19 mouse cellular contexts compared by ENCODE assay signal in genomic region chr9:103163806-103164205, GRCm38 (mm10).
"Had no signal": no experiment of that assay in that cellular context is flagged by ENCODE, and none has a peak within 500 bp of the region (broad histone marks: within the 10 kb centered on the region; RNA-seq: fewer than 3 reads in every experiment).

No protein-coding gene starts in this region.

- H3K9ac ChIP-seq: liver, embryonic 13.5 days; midbrain, embryonic 12.5 days; neural tube, embryonic 12.5 days; neural tube, embryonic 15.5 days had no signal

- H3K4me1 ChIP-seq: liver, embryonic 13.5 days; neural tube, embryonic 12.5 days had no signal

- H3K9me3 ChIP-seq: liver, embryonic 13.5 days; midbrain, embryonic 12.5 days; neural tube, embryonic 12.5 days; neural tube, embryonic 15.5 days had no signal

- H3K4me3 ChIP-seq: layer of hippocampus, adult 2 months; liver, embryonic 13.5 days; midbrain, embryonic 12.5 days; neural tube, embryonic 12.5 days; neural tube, embryonic 15.5 days had no signal

- H3K27me3 ChIP-seq: liver, embryonic 13.5 days; midbrain, embryonic 12.5 days; neural tube, embryonic 12.5 days; neural tube, embryonic 15.5 days had no signal

- DNase-seq: kidney, adult 9 months; kidney, postnatal 25 days; layer of hippocampus, adult 9-11 months; liver, embryonic 13.5 days; lung, adult 2 months; lung, postnatal 14 days; lung, postnatal 4 days; right cerebral cortex, adult 18-20 months; right cerebral cortex, postnatal 14 days; right cerebral cortex, postnatal 4 days; thymus, adult 2 months; thymus, postnatal 14 days; thymus, postnatal 4 days had no signal

- H3K36me3 ChIP-seq: liver, embryonic 13.5 days had no signal

- H3K4me2 ChIP-seq: liver, embryonic 13.5 days; midbrain, embryonic 12.5 days; neural tube, embryonic 12.5 days; neural tube, embryonic 15.5 days had no signal

- H3K27ac ChIP-seq: kidney, postnatal 0 days; layer of hippocampus, adult 2 months; liver, embryonic 13.5 days; midbrain, embryonic 12.5 days; neural tube, embryonic 12.5 days; neural tube, embryonic 15.5 days; stomach, postnatal 0 days had no signal
